Mouse (Mus musculus) urinary bladder, postnatal 14 days (tissue): ENCODE data around the gene Ogfod2.

Source experiments
- DNase-seq: peaks from one replicate; pipeline ENCODE4 v3.0.0; 2021; ENCODE audit warnings: low spot score

Gene Ogfod2

DNA sequence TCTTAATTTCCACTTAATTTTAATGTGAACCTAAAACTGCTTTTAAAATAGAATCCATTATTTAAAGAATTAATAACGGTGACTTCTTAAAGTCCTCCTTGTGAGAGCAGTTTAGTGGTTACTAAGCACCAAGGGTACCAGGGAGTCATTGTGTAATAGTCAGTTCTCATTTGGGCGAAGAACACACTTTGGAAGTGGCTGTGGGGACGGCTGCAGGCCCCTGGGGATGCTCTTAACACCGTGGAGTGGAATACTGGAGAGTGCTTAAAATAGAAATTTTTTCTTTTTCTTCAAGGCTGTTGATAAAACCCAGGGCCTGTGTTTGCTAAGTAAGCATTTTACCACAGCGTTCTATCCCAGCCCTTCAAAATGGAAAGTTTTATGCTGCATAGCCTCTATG lies 43.8 kb downstream of the Ogfod2 start:
- DNase-seq, result no peak

DNA sequence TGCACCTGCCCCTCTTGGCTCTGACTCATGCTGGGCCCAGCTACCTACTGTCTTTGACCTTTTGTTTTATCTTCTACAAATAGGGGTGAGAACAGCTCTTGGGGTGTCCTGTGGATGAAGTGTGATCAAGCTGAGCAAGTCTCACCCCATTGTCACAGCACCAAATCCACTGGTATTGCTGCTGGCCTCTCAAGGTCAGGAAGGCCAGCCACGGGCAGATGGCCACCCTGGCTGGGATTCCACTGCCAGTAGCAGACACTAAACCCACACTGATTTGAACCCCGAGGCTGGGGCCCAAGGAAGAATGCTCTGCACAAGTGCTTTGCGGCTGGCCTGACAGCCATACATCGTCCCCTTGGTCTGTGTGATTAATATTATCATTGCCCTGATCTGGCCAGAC lies 46.2 kb downstream of the Ogfod2 start:
- DNase-seq, result no peak

DNA sequence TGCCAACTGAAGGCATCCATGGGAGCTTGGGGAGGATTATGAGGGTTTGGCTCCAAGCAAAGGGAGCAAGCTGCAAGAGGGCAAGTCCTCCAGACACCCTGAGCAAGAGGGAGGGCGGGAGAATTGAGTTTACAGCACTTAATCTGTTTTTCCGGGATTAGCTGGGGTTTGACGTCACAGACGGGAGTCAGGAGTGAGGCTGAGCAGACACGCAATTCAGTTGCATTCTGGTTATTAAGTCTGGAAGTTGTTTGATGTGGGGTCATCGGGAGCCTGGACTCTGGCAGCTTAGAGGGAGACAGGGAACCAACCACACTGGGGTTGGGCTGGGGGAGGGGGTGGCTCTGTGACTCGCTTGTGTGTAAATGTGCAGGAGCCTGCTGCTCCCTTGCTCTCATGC lies 47.4 kb downstream of the Ogfod2 start:
- DNase-seq, result no peak

DNA sequence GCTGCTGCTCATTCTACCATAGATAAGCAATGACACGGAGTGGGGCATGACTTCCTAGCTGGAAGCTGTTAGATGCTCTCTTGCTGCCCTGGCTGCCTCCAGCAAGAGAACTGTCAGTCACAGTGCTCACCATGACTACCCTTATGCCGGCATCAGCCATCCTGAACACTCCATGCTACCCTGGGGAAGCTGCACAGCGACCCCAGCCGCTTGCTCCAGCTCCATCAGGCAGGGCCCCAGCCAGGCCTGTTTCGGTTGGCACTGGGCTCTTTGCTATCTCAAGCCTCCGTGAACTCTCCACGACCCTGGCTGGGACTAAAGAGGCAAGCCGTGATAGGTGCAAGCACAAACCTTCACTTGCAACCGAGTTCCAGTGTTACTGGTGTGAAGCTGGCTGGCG lies 49.7 kb downstream of the Ogfod2 start:
- no peak for DNase-seq

DNA sequence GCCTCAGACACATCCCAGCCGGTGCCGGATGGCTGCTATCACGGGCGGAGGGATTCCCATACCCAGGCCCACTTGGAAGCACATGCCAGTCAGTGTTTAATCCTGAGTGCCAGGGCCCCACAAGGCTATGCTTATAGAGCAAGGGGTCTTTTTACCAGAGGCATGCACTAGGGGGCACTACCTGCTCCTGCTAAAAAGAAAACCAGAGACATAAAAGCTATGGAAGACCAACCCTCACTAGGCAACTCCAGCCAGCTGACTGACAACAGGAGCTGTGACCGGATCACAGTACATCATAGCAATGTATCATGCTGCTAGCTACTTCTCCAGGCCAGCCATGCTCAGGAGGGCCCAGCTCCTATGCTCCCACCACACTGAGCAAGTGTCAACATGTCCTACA lies 50.5 kb downstream of the Ogfod2 start:
- peak; percentile 68 for DNase-seq

DNA sequence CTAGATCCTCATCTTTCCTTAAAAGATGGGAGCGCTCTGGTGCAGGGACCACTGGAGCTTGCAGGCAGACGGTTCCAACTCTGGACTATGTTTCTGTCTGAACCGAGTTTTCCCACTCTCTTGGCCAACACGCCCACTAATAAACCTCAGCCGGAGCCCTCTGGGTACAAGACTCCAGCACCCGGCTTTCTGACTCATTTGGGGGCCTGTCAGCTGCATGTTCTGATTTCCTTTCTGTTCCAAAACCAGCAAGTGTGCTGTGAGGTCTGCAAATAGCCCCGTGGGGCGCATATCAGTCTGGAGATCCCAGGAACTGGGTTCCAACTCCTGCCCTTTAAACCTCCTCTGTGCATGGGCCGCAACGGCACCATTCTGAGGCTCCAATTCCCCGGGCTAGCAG lies 51.3 kb downstream of the Ogfod2 start:
- no peak for DNase-seq
